Mouse (Mus musculus): ENCODE data around the gene Mif4gd. TPM values are rescaled to one million over a fixed set of nuclear protein-coding genes. Genes with fewer than 3 reads are reported as not detected.
"Not testable (repeated sequence)": the region's sequence is repeated elsewhere in the genome, so short reads cannot be mapped to it uniquely, and the experiment has no call there.

Mif4gd gene
- total RNA-seq (2021): 10 to 100 TPM; 22.5 to 23.5 TPM
- long read RNA-seq, experiment 1, transcript Mif4gd-201 (6 exons, 1,372 nt): major isoform, 5 of 18 reads
- long read RNA-seq, experiment 1, partial matches to known transcripts: 7 of 18 reads
- long read RNA-seq, experiment 1, other reads (novel, unspliced or antisense): 5 of 18 reads
- long read RNA-seq, experiment 2, transcript Mif4gd-201 (6 exons, 1,372 nt): major isoform, 12 of 22 reads
- long read RNA-seq, experiment 2, partial matches to known transcripts: 1 of 22 reads
- long read RNA-seq, experiment 2, other reads (novel, unspliced or antisense): 4 of 22 reads

DNA sequence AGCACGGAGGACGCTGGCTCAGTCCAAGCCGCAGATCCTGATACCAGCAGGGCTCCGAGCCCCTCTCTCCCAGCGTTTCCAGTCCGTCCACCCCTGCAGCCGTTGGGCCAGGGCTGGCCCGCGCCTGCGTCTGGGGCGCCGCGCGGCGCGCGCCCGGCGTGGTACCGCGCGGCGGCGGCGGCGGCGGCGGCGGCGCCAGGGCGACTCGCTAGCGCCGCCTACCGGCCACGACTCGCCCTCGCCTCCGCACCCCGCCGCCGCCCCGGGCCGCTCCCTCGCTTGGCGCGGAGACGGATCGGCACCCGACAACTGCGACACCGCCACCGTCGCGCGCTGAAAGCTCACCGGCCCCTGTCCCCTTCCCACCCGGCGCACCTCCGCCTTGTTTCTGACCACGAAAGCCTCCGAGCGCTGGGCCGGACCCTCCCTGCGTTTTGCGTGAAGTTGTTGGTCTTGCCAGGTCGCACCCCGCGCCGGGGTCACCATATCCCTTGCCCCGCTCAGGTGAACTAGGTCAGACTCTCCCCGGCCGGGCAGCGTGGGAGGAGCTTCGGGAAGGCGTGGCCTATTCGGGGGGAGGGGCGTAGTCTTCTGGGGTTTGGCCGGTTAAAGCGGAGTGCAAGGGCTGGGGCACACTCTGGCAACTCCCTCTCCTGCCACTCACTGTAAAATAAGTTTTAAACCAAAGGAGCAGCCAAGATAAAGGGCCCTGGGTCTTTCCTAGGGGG, at the start of gene Mif4gd:
Gene Mif4gd (minus strand): TSS at position 560 of the 728 bp plus-strand sequence.
- peak; percentile 77 to 84 for DNase-seq (ENCODE audit: low spot score in 2 of 2)

DNA sequence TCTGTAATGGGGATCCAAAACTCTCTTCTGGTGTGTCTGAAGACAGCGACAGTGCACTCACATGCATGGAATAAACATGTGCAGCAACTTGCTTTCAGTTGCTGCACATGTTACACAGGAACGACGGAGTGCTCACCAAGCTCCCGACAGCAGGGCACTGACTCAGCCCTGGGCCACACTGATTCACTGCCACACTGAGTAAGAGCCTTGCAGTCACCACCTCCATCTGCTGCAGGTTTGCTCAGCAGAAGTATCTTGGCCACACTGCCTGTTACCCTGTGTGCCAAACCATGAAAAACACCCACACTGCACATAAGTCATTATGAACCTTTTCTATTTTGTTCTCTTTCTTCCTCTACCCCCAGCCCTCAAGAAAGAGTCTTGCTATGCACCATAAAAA, 47.6 kb upstream of the Mif4gd start:
- no peak for DNase-seq (ENCODE audit: low spot score in 2 of 2)

DNA sequence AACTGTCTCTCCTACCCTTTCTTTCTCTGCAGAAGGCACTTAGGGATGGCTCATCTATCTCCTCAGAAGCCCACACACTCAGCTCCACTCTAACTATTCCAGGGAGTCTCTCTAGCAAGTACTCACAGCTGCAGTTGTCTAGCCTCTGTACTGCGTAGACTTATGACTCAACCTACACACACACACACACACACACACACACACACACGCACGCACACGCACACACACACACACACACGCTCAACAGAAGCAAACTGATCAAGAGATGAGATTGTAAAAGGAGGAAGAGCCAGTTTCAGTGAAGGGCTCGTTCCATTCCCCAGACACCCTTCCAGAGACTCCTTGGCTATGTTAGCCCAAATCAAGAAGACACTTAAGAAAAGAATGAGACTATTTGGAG, 45.8 kb upstream of the Mif4gd start:
- no peak for DNase-seq (ENCODE audit: low spot score in 2 of 2)

DNA sequence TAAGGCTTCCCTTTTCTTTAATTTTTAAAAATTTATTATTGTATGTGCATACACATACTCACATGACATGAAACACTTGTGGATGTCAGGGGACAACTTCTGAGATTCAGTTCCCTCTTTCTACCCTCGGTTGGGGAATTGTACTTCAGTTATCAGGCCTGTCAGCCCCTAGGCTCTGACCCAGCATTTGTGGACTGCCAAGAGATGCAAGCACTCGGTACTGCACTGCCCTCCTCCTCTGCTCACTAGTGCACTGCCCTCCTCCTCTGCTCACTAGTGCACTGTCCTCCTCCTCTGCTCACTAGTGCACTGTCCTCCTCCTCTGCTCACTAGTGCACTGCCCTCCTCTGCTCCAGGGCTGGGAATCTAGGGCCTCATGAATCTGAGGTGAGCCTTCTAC, 41.4 kb upstream of the Mif4gd start:
- no peak for DNase-seq (ENCODE audit: low spot score in 2 of 2)

DNA sequence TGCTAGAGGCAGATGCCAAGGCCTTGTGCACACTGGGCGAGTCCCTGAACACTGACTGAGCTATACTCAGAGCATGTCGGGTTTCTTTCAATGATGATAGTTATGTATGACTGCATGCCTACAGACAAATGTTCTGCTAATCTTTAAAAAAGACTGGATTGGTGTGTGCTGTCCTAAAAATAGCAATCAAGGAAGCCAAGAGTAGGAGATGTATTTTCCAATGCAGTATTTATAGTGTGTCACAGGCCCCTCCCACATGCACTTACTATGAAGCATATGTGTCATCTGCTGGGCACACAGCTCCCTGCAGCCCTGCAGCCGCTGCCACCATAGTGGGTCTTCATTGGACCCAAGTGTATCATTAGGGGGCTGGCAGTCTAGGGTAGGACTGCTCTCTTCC, 40.4 kb upstream of the Mif4gd start:
- no peak for DNase-seq (ENCODE audit: low spot score in 2 of 2)

DNA sequence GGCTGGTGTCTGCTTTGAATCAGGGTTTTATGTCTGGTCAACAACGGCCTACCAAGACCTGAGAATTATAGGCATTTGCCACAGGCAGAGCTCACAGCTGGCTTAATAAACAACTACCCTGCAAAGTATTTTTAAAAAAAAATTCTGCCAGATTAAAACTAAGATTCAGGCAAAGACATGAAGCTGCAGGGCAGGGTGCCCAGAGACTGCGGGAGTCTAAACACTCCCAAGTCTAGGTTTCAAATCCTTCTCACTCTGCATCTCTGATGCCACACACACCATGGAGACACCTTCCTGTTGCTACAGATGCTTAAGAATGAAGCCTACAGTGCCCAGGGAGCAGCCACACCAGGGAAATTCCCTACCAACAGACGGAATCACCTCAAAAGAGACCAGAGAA, 38.9 kb upstream of the Mif4gd start:
- DNase-seq (ENCODE audit: low spot score in 2 of 2): no peak

DNA sequence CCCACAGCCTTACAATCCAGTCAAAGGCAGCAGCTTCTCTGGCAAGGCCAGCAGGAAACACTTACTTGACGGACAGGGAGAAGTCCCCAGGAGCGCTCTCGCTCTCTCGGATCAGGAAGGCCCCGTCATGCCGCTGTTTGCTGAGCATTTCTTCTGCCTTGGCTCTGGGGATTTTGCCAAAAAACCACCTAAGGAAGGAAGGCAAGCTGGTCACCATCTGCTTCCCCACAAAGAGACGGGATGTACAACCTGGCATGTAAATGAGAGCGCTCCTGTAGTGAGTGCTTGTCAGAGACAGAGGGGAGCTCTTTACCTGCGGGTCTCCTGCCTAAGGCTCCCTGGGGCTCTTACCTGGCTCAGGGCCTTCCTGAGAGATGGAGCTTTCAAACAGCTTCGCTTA, 36.9 kb upstream of the Mif4gd start:
- DNase-seq (ENCODE audit: low spot score in 2 of 2): no peak

DNA sequence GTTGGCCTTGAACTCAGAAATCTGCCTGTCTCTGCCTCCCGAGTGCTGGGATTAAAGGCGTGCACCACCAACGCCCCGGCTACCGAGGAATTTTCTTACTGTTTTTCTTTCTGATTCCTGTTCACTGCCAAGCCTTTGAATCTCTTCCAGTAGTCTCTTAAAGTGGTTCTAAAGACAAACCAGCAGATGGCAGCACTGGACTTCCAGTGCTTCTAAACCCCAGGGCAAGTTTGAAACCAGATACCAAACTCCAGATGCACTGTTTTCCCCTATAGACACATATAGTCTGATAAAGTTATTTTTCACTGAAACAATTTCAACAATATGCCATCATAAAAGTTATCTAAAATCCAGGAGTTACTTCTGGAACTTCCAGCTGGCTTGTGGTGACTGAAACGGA, 34.7 kb upstream of the Mif4gd start:
- peak; percentile 37 to 75 for DNase-seq (ENCODE audit: low spot score in 2 of 2)

DNA sequence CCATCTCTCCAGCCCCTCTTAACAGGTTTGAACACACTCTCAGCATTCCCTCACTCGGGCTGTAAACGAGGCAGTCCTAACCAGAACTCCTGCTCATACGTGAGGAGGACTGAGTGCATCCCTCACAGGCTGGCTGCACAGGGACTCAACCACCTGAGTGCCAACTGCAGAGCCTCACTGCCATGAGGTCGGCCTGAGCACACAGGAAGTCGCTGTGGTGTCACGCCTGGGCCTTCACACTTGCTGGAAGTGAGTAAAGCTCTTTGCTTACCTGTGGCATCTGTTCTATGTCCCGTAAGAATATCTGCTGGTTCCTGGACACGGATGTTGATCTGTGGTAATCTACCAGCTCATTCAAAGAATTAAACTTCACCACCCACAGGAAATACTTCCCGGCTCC, 33.7 kb upstream of the Mif4gd start:
- DNase-seq (ENCODE audit: low spot score in 2 of 2): no peak

DNA sequence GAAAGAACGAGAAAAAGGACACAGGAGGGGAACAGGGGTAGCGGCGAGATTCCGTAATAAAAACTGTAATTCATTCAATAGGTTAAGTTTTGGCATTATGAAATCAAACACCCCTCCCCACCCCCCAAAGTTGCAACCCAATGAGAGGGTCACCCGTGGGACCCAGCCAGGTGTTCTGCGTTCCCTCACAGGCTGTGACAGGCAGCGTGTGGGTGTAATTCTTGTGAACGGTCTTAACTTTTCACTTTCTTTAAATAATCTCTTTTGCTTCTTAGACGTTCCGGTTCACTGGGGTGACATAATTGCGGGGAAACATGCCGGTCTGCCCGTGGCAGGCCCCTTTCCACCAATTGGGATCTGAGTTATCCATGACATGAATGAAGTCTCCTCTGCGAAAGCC, 32.7 kb upstream of the Mif4gd start:
- not testable (repeated sequence) for DNase-seq (ENCODE audit: low spot score in 2 of 2)

DNA sequence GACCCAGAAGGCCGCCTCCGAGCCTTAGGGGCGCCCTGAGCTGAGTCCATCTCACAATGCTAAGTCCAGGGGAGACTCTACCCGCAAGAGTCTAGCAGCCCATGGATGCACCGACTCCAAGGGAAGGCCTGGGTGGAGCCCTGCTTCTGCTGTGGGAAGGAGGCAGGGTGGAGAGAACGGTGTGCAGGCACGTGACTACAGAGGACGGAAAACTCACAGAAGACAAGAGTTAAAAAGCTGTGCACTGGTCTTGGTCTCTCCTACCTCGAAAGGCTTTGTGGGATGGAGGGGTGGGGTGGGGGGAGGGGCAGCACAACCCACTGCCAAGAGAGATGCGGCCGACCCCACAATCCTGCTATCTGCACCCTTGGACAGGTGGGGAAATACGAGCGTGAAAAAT, 31.5 kb upstream of the Mif4gd start:
- no peak for DNase-seq (ENCODE audit: low spot score in 2 of 2)

DNA sequence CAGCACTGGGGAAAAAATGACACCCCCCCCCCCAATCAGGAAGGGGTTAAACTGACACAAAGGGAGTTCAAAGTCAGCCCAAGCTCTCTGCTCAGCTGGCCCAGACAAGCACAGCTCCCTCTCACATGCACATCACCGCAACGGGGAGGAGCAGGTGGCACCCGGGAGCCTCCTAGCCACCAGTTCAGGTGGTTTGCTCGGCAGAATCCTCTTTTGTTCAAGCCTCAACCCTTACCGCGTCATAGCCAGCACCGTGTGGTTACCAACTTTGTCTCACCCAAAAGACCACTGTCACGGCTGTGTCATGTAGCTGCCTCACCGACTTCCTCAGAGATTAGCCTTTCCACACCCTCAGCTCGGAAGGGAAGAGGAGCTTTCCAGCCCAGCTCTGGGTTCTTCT, 30.5 kb upstream of the Mif4gd start:
- DNase-seq (ENCODE audit: low spot score in 2 of 2): no peak

DNA sequence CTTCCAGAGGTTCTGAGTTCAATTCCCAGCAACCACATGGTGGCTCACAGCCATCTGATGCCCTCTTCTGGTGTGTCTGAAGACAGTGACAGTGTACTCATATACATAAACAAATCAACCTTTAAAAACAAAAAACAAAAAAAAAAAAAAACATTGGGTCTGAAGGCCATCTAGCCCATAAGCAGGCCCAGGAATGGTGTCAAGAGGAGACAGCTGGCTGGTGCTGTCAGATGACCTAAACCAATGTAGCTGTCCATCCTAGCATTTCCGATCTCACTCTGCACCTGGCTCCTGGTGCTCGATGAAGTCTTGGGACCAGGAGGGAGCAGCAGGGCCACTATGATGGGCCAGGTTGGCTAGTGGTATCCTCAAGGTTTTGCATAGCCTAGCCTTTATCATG, 29.9 kb upstream of the Mif4gd start:
- no peak for DNase-seq (ENCODE audit: low spot score in 2 of 2)

DNA sequence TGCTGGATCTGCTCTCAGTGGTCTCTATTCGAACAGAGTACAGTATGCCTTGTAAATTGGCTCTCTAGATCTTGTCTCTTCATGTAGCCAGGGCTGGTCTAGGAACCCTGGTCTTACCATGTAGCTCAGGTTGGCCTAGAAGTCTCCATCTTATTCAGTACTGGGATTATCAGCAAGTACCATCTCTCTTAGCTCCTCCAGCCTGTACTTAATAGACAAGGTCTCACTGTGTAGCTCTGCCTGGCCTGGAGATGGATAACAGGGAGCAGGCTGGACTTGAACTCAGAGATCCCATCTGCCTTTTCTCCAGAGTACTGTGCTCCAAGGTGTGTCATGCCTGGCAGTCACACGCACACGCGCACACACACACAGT, 28.9 kb upstream of the Mif4gd start:
- no peak for DNase-seq (ENCODE audit: low spot score in 2 of 2)

DNA sequence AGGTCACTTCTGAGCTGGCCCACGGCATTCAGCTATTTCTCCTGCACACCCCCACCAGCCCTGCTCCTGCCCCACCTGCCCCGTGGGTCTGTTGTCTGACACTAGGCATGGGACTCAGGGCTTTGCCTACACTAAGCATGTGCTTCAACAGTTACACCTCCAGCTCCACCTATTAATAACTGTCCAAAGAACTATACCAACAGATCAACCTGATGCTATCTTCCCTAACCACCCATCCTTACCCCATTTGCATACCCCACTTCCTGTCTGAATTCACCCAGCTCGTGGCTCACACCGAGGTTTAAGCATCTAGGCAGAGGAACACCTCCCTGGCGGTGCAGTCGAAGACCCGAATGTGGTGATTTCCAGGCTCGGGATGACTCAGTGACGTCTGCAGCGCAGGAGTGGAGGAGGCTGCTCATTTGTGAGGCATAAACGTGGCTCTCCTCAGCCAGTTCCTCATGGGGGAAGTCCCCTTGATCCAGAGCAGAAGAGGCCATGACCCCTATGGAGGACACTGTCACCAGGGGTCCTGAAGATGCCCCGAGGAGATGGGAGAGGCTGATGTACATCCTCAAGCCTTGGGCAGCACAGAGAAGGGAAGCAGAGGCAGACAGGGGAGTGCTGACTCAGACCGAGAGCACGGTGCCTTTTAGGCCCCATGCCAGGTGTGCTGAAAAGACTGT, 28.4 kb upstream of the Mif4gd start:
- DNase-seq (ENCODE audit: low spot score in 2 of 2): no peak

DNA sequence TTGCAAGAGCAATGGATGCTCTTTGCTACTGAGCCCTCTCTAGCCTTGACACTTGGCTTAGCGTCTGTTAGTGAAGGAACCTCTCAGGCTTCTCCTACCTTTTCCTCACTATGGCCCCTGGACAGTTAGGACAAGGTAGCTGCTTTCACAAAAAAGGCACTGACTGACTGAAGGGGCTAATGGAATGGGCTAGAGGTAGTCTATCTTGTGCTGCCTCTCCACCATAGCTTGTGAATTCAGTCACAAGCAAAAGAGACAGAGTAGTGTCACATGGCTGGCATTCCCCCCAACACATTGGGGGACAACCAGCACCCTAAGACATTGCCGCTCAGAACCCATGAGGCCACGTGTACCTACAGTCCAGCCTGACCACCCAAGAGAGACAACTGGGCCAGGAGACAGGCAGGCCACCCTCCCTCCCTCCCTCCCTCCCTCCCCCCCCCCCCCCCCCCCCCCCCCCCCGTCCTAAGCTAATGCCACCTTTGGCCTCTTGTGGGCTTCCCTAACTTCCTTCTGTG, 27.6 kb upstream of the Mif4gd start:
- DNase-seq (ENCODE audit: low spot score in 2 of 2): no peak

DNA sequence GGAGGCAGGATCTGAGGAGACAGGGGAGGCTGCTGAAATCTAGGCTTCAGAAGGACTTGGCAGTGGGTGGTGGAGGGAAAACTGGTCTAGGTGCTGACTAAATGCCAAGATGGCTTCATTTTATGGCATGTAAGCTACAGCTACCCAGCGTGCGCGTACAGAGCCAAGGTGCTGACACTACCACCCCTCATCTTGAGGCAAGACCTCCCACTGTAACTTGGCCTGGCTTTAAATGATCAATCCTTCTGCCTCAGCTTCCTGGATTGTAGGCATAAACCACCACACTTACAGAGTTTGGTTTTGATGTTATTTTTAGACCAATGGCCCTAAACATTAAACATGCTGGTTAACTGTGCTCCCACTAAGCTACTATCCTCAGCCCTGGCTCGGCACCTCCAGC, 26.8 kb upstream of the Mif4gd start:
- DNase-seq (ENCODE audit: low spot score in 2 of 2): no peak

DNA sequence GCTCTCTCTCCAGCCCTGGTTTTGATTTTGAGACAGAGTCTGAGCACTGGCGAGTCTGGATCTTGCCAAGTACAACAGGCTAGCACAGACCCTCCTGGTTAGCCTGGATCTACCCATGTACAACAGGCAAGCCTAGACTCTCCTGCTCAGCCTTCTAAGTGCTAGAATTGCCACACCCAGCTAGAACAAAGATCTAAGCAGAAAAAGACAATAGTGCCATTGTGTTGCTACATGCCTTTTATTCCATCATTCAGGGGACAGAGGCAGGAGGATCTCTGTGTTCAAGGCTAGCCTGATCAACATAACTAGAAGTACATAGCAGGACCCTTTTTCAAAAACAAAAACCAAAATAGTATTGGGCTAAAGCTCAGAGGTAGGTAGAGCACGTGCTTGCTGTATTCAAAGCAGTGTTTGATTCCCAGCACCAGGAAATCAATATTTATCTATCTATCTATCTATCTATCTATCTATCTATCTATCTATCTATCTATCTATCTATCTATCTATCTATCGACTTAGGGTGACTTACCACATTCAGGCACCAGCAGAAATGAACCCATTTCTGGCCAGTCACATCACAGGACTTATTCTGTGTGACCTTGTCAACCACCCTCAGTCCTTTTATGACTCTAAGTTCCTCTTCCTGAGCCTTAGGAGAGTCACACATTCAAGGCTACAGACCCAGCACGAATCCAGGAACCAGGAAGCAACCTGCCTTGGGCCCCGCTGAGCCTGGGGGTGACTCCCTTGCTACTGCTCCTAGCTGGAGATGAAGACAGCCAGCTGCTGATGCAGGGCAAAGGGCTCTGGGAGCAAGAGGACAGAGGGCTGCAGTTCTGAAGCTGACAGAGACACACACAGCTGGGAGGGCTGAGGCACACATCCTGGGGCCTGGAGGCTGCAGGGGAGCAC, 26.0 kb upstream of the Mif4gd start:
- DNase-seq (ENCODE audit: low spot score in 2 of 2): no peak

DNA sequence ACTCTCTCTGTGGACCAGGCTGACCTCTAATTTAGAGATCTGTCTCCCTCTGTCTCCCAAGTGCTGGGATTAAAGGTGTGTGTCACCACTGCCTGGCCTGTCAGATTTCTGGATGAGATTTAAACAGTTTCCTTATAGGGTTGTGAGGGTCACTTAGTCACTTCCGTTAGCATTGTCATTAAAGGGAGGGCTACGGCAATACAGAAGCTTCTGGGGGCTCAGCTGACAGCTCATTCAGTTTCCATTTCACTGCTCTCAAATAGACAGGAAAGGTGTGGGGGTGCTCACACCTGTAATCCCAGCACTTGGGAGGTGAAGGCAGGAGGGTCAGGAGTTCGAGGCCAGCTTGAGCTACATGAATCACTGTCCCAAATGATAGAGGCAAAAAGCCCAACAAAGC, 24.2 kb upstream of the Mif4gd start:
- no peak for DNase-seq (ENCODE audit: low spot score in 2 of 2)

DNA sequence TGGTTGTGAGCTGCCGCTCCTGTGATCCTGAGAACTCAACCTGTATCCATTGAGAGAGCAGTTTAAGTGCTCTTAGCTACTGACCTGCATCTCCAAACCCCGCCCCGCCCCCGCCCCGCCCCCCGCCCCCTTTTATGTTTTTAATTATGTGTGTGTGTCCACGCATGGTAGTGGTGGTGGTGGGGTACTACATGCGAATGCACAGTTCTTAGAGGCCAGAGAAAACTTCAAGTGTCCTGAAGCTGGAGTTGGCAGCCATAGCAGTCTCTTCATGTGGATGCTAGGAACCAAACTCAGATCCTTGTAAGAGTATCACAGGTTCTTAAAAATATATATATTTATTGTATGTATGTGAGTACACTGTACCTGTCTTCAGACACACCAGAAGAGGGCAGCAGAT, 22.7 kb upstream of the Mif4gd start:
- DNase-seq (ENCODE audit: low spot score in 2 of 2): no peak

DNA sequence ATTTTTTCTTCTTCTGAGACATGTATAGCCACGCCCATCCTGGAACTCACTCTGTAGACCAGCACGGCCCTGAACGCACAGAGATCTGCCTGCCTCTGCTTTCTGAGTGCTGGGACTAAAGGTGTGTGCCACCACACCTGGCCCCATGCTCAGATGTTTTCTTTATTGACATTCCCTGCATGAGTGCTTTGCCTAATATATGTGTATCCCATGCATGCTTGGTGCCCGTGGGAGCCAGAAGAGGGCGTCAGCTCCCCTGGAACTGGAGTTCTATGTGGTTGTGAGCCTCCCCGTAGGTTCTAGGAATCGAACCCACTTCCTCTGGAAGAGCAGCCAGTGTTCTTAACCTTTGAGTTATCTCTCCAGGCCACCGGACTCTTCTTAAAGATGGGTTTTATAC, 22.3 kb upstream of the Mif4gd start:
- no peak for DNase-seq (ENCODE audit: low spot score in 2 of 2)
